Mouse (Mus musculus): ENCODE results near the gene Fchsd2.

Fchsd2 gene

GRCm38 (mm10) chr7:101213515-101214263, 121.0 kb downstream of the Fchsd2 start:
- no peak for DNase-seq

- DNase-seq, result no peak
Measured at GRCm38 (mm10) chr7:101216724-101217123, 124.1 kb downstream of the Fchsd2 start.

- no peak for DNase-seq
Measured at GRCm38 (mm10) chr7:101223501-101223900, 130.8 kb downstream of the Fchsd2 start.

GRCm38 (mm10) chr7:101229336-101229735, 136.7 kb downstream of the Fchsd2 start:
- no peak for DNase-seq

- DNase-seq, result no peak
Measured at GRCm38 (mm10) chr7:101231458-101231857, 138.8 kb downstream of the Fchsd2 start.

GRCm38 (mm10) chr7:101232716-101233115, 140.1 kb downstream of the Fchsd2 start:
- DNase-seq, result no peak

GRCm38 (mm10) chr7:101236712-101237473, 144.2 kb downstream of the Fchsd2 start:
- no peak for DNase-seq

GRCm38 (mm10) chr7:101248760-101249159, 156.1 kb downstream of the Fchsd2 start:
- no peak for DNase-seq

- DNase-seq, result no peak
Measured at GRCm38 (mm10) chr7:101249173-101249572, 156.5 kb downstream of the Fchsd2 start.

GRCm38 (mm10) chr7:101253071-101253470, 160.4 kb downstream of the Fchsd2 start:
- no peak for DNase-seq

GRCm38 (mm10) chr7:101258482-101258881, 165.8 kb downstream of the Fchsd2 start:
- DNase-seq, result no peak

GRCm38 (mm10) chr7:101261941-101262546, 169.4 kb downstream of the Fchsd2 start:
- no peak for DNase-seq

- no peak for DNase-seq
Measured at GRCm38 (mm10) chr7:101263511-101263910, 170.8 kb downstream of the Fchsd2 start.

- no peak for DNase-seq
Measured at GRCm38 (mm10) chr7:101267457-101268259, 175.0 kb downstream of the Fchsd2 start.

- DNase-seq, result no peak
Measured at GRCm38 (mm10) chr7:101271602-101272001, 178.9 kb downstream of the Fchsd2 start.

GRCm38 (mm10) chr7:101272466-101273160, 179.9 kb downstream of the Fchsd2 start:
- DNase-seq, result peak in 1 of 2 experiments; percentile 2

- no peak for DNase-seq
Measured at GRCm38 (mm10) chr7:101282721-101283120, 190.1 kb downstream of the Fchsd2 start.

- DNase-seq, result no peak
Measured at GRCm38 (mm10) chr7:101284504-101284903, 191.8 kb downstream of the Fchsd2 start.

GRCm38 (mm10) chr7:101286891-101287290, 194.2 kb downstream of the Fchsd2 start:
- no peak for DNase-seq

- no peak for DNase-seq
Measured at GRCm38 (mm10) chr7:101287820-101288219, 195.2 kb downstream of the Fchsd2 start.

GRCm38 (mm10) chr7:101288436-101288835, 195.8 kb downstream of the Fchsd2 start:
- DNase-seq, result peak; percentile 49 to 68

GRCm38 (mm10) chr7:101290401-101290800, 197.7 kb downstream of the Fchsd2 start:
- no peak for DNase-seq

Data from lung, postnatal 4 days (tissue).